Mouse (Mus musculus) cerebellum, adult 2 months (tissue): ENCODE data around the gene B4galt3.

Experiments
- CTCF ChIP-seq: fragments of 200-500 bp; IDR thresholded peaks from 2 replicates; pipeline ENCODE4 v1.5.1; 2011; ENCODE audit warnings: low read depth, mild to moderate bottlenecking, control low read depth, low read length, moderate library complexity, borderline replicate concordance; ENCODE audit not compliant: insufficient read depth
- POLR2A ChIP-seq: fragments of 200-500 bp; IDR thresholded peaks from 2 replicates; pipeline ENCODE4 v1.6.1; 2011; ENCODE audit warnings: low read length, control low read depth, borderline replicate concordance; ENCODE audit not compliant: insufficient read depth

GRCm38 (mm10) chr1:171230215-171230614, 39.9 kb upstream of the B4galt3 start:
- no peak for TF ChIP-seq POLR2A
- TF ChIP-seq CTCF = no peak
